Mouse (Mus musculus): ENCODE measurements around the gene Bmpr1b. TPM values are rescaled to one million over a fixed set of nuclear protein-coding genes. Genes with fewer than 3 reads are reported as not detected.

Gene Bmpr1b
- total RNA-seq, 2 experiments from 2014 or later, result 0.17 to 0.26 TPM

- intact Hi-C loops (cut with DNase I), result no loop called here
- DNase-seq (ENCODE audit: low spot score), result no peak
Observed at GRCm38 (mm10) chr3:142120795-142121194, 48.4 kb downstream of the Bmpr1b start.

- intact Hi-C loops (cut with DNase I), result no loop called here
- DNase-seq (ENCODE audit: low spot score), result no peak
Observed at GRCm38 (mm10) chr3:142114762-142115316, 54.4 kb downstream of the Bmpr1b start.

GRCm38 (mm10) chr3:142114190-142114589, 55.0 kb downstream of the Bmpr1b start:
- DNase-seq (ENCODE audit: low spot score), result no peak

GRCm38 (mm10) chr3:142113208-142113607, 56.0 kb downstream of the Bmpr1b start:
- no peak for DNase-seq (ENCODE audit: low spot score)
- intact Hi-C loops (cut with DNase I), result no loop called here

More at GRCm38 (mm10) chr3:142114190-142114589, 55.0 kb downstream of the Bmpr1b start:
- intact Hi-C loops (cut with DNase I), result no loop called here

GRCm38 (mm10) chr3:142106227-142106626, 63.0 kb downstream of the Bmpr1b start:
- DNase-seq (ENCODE audit: low spot score), result no peak
- intact Hi-C loops (cut with DNase I), result no loop called here

- intact Hi-C loops (cut with DNase I), result no loop called here
Observed at GRCm38 (mm10) chr3:142104027-142104805, 65.0 kb downstream of the Bmpr1b start.

GRCm38 (mm10) chr3:142103622-142104021, 65.6 kb downstream of the Bmpr1b start:
- DNase-seq (ENCODE audit: low spot score), result no peak
- intact Hi-C loops (cut with DNase I), result no loop called here

More at GRCm38 (mm10) chr3:142104027-142104805, 65.0 kb downstream of the Bmpr1b start:
- DNase-seq (ENCODE audit: low spot score), result no peak

GRCm38 (mm10) chr3:142099151-142099550, 70.1 kb downstream of the Bmpr1b start:
- no peak for DNase-seq (ENCODE audit: low spot score)
- intact Hi-C loops (cut with DNase I), result no loop called here

- DNase-seq (ENCODE audit: low spot score), result no peak
- intact Hi-C loops (cut with DNase I), result no loop called here
Observed at GRCm38 (mm10) chr3:142094049-142094448, 75.2 kb downstream of the Bmpr1b start.

- no peak for DNase-seq (ENCODE audit: low spot score)
- intact Hi-C loops (cut with DNase I), result no loop called here
Observed at GRCm38 (mm10) chr3:142089684-142090083, 79.5 kb downstream of the Bmpr1b start.

- DNase-seq (ENCODE audit: low spot score), result no peak
- intact Hi-C loops (cut with DNase I), result no loop called here
Observed at GRCm38 (mm10) chr3:142085938-142086337, 83.3 kb downstream of the Bmpr1b start.

- DNase-seq (ENCODE audit: low spot score), result no peak
Observed at GRCm38 (mm10) chr3:142084091-142084490, 85.1 kb downstream of the Bmpr1b start.

GRCm38 (mm10) chr3:142077723-142078302, 91.4 kb downstream of the Bmpr1b start:
- no peak for DNase-seq (ENCODE audit: low spot score)
- intact Hi-C loops (cut with DNase I), result no loop called here

More at GRCm38 (mm10) chr3:142084091-142084490, 85.1 kb downstream of the Bmpr1b start:
- intact Hi-C loops (cut with DNase I), result no loop called here

GRCm38 (mm10) chr3:142071601-142072000, 97.6 kb downstream of the Bmpr1b start:
- intact Hi-C loops (cut with DNase I), result no loop called here
- DNase-seq (ENCODE audit: low spot score), result no peak

- intact Hi-C loops (cut with DNase I), result no loop called here
- DNase-seq (ENCODE audit: low spot score), result no peak
Observed at GRCm38 (mm10) chr3:142066792-142067346, 102.4 kb downstream of the Bmpr1b start.

GRCm38 (mm10) chr3:142065111-142065510, 104.1 kb downstream of the Bmpr1b start:
- intact Hi-C loops (cut with DNase I), result no loop called here

GRCm38 (mm10) chr3:142063536-142064226, 105.5 kb downstream of the Bmpr1b start:
- intact Hi-C loops (cut with DNase I), result no loop called here
- no peak for DNase-seq (ENCODE audit: low spot score)

More at GRCm38 (mm10) chr3:142065111-142065510, 104.1 kb downstream of the Bmpr1b start:
- DNase-seq (ENCODE audit: low spot score), result no peak

GRCm38 (mm10) chr3:142061267-142061666, 108.0 kb downstream of the Bmpr1b start:
- DNase-seq (ENCODE audit: low spot score), result no peak
- intact Hi-C loops (cut with DNase I), result no loop called here

GRCm38 (mm10) chr3:142059890-142060289, 109.3 kb downstream of the Bmpr1b start:
- intact Hi-C loops (cut with DNase I), result no loop called here
- no peak for DNase-seq (ENCODE audit: low spot score)

GRCm38 (mm10) chr3:142050681-142051080, 118.5 kb downstream of the Bmpr1b start:
- intact Hi-C loops (cut with DNase I), result no loop called here
- no peak for DNase-seq (ENCODE audit: low spot score)

All from heart, postnatal 25 days (tissue).